Comparison of ENCODE assay signal across 24 mouse cellular contexts in genomic region chr13:51381498-51381897, GRCm38 (mm10). TPM values are rescaled to one million over a fixed set of nuclear protein-coding genes. Genes with fewer than 3 reads are reported as not detected.
DNase-seq lines count a peak whose midpoint lies in the region; ATAC-seq lines count a peak whose summit lies in the region.
"Had no signal": no experiment of that assay in that cellular context is flagged by ENCODE, and none has a peak within 500 bp of the region (broad histone marks: within the 10 kb centered on the region; RNA-seq: fewer than 3 reads in every experiment).

No protein-coding gene starts in this region.

- H3K27ac ChIP-seq in lung, embryonic 15.5 days: no peak overlapping the region
- no peak overlapping the region for H3K27ac ChIP-seq in forebrain, embryonic 14.5 days (ENCODE audit: low read depth, low read length)
- H3K27ac ChIP-seq in kidney, embryonic 14.5 days (ENCODE audit: low read depth, low read length): no peak overlapping the region
- H3K27ac ChIP-seq: embryonic facial prominence, embryonic 12.5 days; embryonic facial prominence, embryonic 15.5 days; forebrain, embryonic 15.5 days; heart, adult 2 months; heart, embryonic 13.5 days; hindbrain, embryonic 14.5 days; hindbrain, postnatal 0 days had no signal

- no peaks in the 10 kb centered on the region for H3K9me3 ChIP-seq in lung, embryonic 15.5 days
- no peaks in the 10 kb centered on the region for H3K9me3 ChIP-seq in forebrain, embryonic 14.5 days (replicated peaks; ENCODE audit: control insufficient read depth, low read length)
- H3K9me3 ChIP-seq in kidney, embryonic 14.5 days (ENCODE audit: control insufficient read depth, low read length): no peaks in the 10 kb centered on the region
- H3K9me3 ChIP-seq: embryonic facial prominence, embryonic 12.5 days; embryonic facial prominence, embryonic 15.5 days; forebrain, embryonic 15.5 days; heart, embryonic 10.5 days; heart, embryonic 13.5 days had no signal

- ATAC-seq in lung, embryonic 15.5 days (ENCODE audit: borderline replicate concordance, extremely low read depth, low FRiP score, low TSS enrichment): peak; percentile 53; the same call in 1 of the 2 replicates
- 0 out of 2 replicates have a peak, but pooled peaks have one; percentile 52 for ATAC-seq in common myeloid progenitor, adult 5-6 weeks (replicated peaks; ENCODE audit: low read depth, poor library complexity, severe bottlenecking)
- ATAC-seq in megakaryocyte, adult 5-6 weeks (ENCODE audit: poor library complexity, severe bottlenecking): peak; percentile 77
- no peak for ATAC-seq in forebrain, embryonic 14.5 days
- ATAC-seq in kidney, embryonic 14.5 days (ENCODE audit: low FRiP score, low TSS enrichment): no peak
- ATAC-seq: forebrain, embryonic 15.5 days; hindbrain, postnatal 0 days; Patski had no signal

- no peaks in the 10 kb centered on the region for H3K27me3 ChIP-seq in lung, embryonic 15.5 days
- no peaks in the 10 kb centered on the region for H3K27me3 ChIP-seq in forebrain, embryonic 14.5 days (replicated peaks; ENCODE audit: control insufficient read depth, insufficient read depth, low read length)
- H3K27me3 ChIP-seq in kidney, embryonic 14.5 days (ENCODE audit: control insufficient read depth, insufficient read depth, low read length): no peaks in the 10 kb centered on the region
- H3K27me3 ChIP-seq: embryonic facial prominence, embryonic 12.5 days; embryonic facial prominence, embryonic 15.5 days; forebrain, embryonic 15.5 days; heart, embryonic 13.5 days; Patski had no signal

- DNase-seq in lung, postnatal 25 days (ENCODE audit: low spot score): no peak
- peak; percentile 62 for DNase-seq in 416B (ENCODE audit: low read depth)
- DNase-seq in forebrain, embryonic 14.5 days (ENCODE audit: low spot score): no peak
- DNase-seq: adrenal gland, postnatal 10 days; adrenal gland, postnatal 36 days; cerebellum, adult 18-20 months; cerebellum, adult 9-10 months; cerebellum, postnatal 14 days; gastrocnemius, postnatal 25 days; heart, adult 2 months; heart, postnatal 14 days; heart, postnatal 4 days had no signal

- H3K4me1 ChIP-seq in lung, embryonic 15.5 days: peaks cover 34% of the 10 kb centered on the region
- no peaks in the 10 kb centered on the region for H3K4me1 ChIP-seq in forebrain, embryonic 14.5 days (ENCODE audit: control insufficient read depth, insufficient read depth, low read length)
- H3K4me1 ChIP-seq in kidney, embryonic 14.5 days (ENCODE audit: control insufficient read depth, insufficient read depth, low read length): peaks cover 22% of the 10 kb centered on the region; the same call in 1 of the 2 replicates

- WGBS in lung, embryonic 15.5 days: 45% methylated on average over 6 of the region's 6 CpGs
- 94% methylated on average over 6 of the region's 6 CpGs for WGBS in forebrain, embryonic 14.5 days
- 89% methylated on average over 6 of the region's 6 CpGs for WGBS in kidney, embryonic 14.5 days

- H3K4me3 ChIP-seq in lung, embryonic 15.5 days: no peak overlapping the region
- H3K4me3 ChIP-seq in forebrain, embryonic 14.5 days (ENCODE audit: low read depth, low read length): no peak overlapping the region
- H3K4me3 ChIP-seq in kidney, embryonic 14.5 days (ENCODE audit: low read length): no peak overlapping the region
- H3K4me3 ChIP-seq: embryonic facial prominence, embryonic 12.5 days; embryonic facial prominence, embryonic 15.5 days; forebrain, embryonic 15.5 days; heart, adult 2 months; heart, embryonic 10.5 days; heart, embryonic 13.5 days had no signal

- H3K36me3 ChIP-seq in lung, embryonic 15.5 days: no peaks in the 10 kb centered on the region
- H3K36me3 ChIP-seq in forebrain, embryonic 14.5 days (ENCODE audit: control insufficient read depth, insufficient read depth, low read length): no peaks in the 10 kb centered on the region
- H3K36me3 ChIP-seq in kidney, embryonic 14.5 days (ENCODE audit: control insufficient read depth, insufficient read depth, low read length): no peaks in the 10 kb centered on the region
- H3K36me3 ChIP-seq: embryonic facial prominence, embryonic 12.5 days; embryonic facial prominence, embryonic 15.5 days; forebrain, embryonic 15.5 days; heart, embryonic 10.5 days; heart, embryonic 13.5 days had no signal

- no peak overlapping the region for H3K9ac ChIP-seq in lung, embryonic 15.5 days
- no peak overlapping the region for H3K9ac ChIP-seq in forebrain, embryonic 14.5 days (ENCODE audit: low read length)
- H3K9ac ChIP-seq in kidney, embryonic 14.5 days (ENCODE audit: low read depth, low read length): no peak overlapping the region
- H3K9ac ChIP-seq: embryonic facial prominence, embryonic 12.5 days; embryonic facial prominence, embryonic 15.5 days; forebrain, embryonic 15.5 days; heart, embryonic 13.5 days; hindbrain, embryonic 14.5 days had no signal

- H3K4me2 ChIP-seq in lung, embryonic 15.5 days: no peak overlapping the region
- no peak overlapping the region for H3K4me2 ChIP-seq in forebrain, embryonic 14.5 days (ENCODE audit: low read length)
- no peak overlapping the region for H3K4me2 ChIP-seq in kidney, embryonic 14.5 days (replicated peaks; ENCODE audit: low read depth, low read length)
- H3K4me2 ChIP-seq: embryonic facial prominence, embryonic 12.5 days; embryonic facial prominence, embryonic 15.5 days; forebrain, embryonic 15.5 days; heart, embryonic 13.5 days; hindbrain, embryonic 14.5 days had no signal

RNA-seq across cellular contexts. Expression of gene S1pr3, which starts 26.9 kb away (rescaled TPM):
- 107 and 115 TPM in 2 replicates for polyA plus RNA-seq in lung, embryonic 15.5 days (2015; fragmentation: Nextera tagmentation; extraction: Ambion mirVana)
- 4.1 and 7.0 TPM in 2 replicates for total RNA-seq in common myeloid progenitor, adult 5-6 weeks (2017)
- 1.8 and 2.6 TPM in 2 replicates for total RNA-seq in megakaryocyte, adult 5-6 weeks (2015)
- 1.1 and 1.6 TPM in 2 replicates for total RNA-seq in megakaryocyte, adult 5-6 weeks (2017)
- polyA plus RNA-seq in forebrain, embryonic 14.5 days (2014; fragmentation: Nextera tagmentation; extraction: Ambion mirVana): 10.3 and 12.3 TPM in 2 replicates
- polyA plus RNA-seq in kidney, embryonic 14.5 days (2014; fragmentation: Nextera tagmentation; extraction: Ambion mirVana): 24.9 and 51.9 TPM in 2 replicates

Comparison
In these comparisons a context has a peak if more than half of its experiments do, and no peak if none do; other contexts are left out.
1. ATAC-seq: peak in lung, embryonic 15.5 days (single experiment), common myeloid progenitor, adult 5-6 weeks (single experiment) and megakaryocyte, adult 5-6 weeks (single experiment); none in forebrain, embryonic 14.5 days (single experiment) and kidney, embryonic 14.5 days (single experiment).